Mouse (Mus musculus): ENCODE results near the gene Tnrc6b.

Tnrc6b gene

DNA sequence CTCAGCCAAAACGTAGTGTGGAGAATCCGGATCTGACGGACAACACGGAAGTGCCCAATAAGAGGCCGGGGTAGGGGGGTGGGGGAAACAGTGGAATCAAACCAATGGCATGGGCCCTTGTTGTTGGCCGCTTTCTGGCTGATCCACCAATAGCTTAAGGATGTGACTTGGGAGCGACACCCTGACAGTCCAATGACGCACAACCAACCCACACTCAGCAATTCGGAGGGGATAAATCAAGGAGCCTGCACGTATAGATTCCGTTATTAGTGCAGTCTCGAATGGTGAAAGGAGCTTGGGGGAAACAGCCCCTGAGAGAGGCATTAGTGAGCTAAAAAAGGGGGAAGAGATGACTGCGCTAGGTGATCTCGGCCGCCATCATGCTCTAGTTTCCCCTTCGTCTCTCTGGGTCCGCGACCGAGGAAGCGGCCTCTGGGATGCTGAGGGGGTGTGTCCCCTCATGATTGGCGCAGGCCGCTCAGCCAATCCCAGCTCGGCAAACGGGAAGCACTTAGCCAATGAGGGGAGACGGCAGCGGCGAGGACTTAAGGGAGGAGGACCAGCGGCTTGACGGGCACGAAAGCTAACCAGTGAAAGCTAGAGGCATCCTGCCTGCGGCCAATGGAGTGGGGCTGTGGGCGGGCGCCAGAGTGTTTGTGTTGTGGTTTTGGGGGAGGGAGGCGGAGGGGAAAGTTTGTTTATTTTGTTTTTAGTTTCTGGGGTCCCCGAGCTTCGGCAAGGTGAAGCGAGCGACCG is at the start of gene Tnrc6b:
Gene Tnrc6b (plus strand): TSS at position 706 of the 756 bp plus-strand sequence.
- DNase-seq, result peak; percentile 99

DNA sequence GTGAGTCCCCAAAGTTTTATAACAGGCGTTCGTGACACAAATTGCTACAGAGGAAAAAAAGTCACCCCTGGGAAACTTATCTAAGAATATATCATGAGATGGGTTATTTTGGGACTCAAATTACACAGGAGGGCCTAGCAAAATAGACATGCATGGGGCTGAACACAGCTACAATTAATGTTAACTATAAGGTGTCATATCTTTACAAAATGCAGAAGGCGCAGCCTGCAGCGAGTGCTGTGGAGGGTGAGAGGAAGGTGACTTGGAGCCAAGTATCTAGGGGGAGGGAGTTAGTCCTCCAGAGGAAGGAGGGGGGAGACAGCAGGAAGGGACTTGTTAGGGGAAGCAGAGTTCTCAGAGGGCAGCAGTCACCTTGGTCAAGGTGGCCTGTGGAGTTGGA is 46.7 kb upstream of the Tnrc6b start:
- no peak for DNase-seq

DNA sequence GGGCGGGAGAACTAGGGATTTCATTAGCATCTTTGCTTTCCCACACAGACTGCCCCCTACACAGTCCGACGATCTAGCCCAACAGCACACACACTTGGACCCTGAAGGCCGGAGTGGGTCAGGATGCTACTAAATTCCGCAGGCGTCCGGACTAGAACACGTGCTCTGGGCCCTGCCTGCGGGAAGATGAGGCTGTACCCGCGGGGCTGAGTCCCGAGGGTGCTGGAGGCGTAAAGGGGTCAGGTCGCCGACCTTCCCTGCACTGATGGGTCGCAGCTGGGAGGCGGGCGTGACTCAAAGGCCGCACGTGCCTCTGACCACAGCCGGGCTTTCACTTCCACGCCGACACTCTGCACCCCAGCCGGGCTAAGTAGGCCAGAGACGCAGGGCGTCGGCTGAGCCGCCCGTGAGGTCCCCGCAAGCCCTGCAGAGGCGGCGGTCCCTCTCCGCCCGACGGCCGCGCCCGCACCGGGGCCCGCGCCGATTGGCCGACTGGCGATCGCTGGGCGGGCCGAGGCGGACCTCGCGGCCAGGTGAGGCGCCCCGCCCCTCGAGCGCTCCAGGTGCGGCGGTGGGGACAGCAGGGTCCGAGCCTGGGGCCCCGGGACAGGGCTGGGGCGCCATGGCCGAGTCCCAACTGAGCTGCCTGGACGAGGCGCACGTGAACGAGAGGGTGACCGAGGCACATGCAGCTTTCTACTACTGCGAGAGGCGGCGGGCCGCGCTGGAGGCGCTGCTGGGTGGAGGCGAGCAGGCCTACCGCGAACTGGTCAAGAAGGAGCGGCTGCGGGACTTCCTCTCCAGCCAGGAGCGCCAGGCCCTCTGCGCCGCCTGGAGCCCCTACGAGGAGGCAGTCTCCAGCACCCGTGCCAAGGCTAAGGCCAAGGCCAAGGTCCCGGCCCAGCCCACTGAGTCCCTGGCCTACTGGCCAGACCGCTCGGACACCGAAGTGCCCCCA is 39.5 kb upstream of the Tnrc6b start, which contains the start of gene Fam83f:
Gene Fam83f (plus strand): TSS at position 553 of the 958 bp plus-strand sequence.
- peak; percentile 71 for DNase-seq

DNA sequence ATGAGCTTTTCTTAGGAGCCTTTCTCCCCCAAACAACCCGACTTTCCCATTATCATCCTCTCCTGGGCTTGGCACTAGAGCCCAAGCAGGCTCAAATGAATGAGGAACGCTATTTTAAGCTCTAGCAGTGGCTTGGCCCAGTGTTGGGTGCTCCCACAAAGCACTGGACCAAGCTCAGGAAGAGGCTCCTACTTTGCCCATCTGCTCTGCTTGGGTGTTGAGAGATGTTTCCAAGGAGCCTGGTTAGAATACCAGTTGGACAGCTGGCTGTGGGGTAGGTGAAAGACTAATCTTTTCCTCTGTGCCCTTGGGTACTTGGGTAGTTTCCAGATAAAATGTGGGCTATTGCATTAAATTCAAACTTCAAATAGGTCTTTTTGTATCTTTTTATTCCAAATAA is 38.3 kb upstream of the Tnrc6b start:
- DNase-seq, result no peak

DNA sequence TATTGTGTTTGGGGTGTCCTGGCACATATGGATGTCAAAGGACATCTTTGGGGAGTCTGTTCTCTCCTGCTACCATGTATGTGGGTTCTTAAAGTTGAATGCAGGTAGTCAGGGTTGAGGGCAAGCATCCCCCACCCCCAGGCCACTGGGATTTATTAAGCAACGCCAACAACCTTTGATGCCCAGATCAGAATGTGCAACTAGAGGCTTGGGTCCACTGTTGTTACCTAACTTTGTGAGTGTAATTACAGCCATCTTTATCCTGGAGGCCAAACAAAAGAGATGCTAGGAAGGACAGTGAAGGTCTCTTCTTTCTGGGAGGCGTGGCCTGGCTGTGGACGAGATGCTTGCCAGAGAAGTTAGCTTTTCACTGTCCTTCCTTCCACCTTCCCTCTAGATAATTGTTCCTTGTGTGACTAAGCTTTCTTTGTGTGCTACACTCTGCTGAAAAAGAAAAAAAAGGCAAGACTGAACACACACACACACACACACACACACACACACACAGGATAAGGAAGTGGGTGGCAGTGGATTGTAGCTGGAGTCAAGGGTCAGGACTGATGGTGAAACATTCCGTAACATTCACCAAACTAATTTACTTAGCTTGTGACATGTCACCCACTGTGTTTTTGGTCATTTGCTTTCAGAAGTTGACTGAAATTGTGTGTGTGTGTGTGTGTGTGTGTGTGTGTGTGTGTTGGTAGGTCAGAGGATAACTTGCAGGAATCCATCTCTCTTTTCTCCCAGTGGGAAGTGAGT is 37.6 kb upstream of the Tnrc6b start:
- no peak for DNase-seq

DNA sequence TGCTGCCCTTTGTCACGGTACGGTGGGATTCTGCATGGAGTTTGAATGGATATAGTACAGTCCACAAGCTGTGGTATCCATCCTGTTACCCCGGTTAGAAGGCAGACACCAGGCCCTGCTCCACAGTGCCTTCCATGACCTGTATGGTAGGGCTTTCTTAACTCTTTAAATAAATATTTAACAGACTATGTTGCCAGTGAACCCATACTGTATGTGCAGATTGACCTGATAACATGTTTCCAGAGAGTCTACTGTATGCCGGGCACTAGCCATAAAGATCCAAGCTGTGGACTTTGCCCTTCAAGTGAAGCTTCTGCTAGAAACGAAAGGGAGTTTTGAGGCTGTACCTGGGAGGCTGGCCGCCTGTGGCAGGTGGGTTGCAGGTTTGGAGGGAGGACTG is 36.4 kb upstream of the Tnrc6b start:
- no peak for DNase-seq

DNA sequence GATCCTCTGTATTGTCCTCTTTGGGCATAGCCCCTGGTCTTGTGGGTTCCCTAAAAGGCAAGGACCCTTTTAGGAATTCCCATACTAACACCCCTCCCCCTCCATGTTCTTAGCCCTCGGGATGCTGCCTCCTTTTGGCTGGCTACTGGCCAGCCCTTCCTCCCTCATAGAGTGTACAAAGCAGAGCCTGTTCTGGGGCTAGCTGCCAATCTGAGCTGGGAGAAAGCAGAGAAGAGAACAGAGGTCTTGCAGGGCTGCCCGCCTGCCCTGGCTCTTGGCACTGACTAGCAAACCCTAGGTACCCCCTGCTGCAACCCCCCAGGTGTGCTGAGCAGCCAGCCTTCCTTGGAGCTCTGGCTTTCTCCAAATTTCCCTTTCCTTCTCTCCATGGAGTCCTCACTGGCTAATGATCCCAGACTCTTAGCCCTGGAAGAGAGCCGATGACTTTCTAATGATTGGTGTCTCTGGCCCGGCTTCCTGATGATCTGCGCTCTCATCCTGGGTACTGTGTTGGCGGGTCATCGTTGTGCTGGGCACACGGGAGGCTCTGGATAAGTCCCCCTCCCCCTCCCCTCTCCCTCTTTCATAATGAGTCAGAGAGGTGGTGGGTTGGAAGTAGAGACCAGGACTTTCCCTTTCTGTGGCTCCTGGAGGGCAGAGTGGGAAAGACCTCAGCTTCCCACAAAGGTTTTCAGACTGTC is 31.4 kb upstream of the Tnrc6b start:
- DNase-seq, result peak; percentile 75

DNA sequence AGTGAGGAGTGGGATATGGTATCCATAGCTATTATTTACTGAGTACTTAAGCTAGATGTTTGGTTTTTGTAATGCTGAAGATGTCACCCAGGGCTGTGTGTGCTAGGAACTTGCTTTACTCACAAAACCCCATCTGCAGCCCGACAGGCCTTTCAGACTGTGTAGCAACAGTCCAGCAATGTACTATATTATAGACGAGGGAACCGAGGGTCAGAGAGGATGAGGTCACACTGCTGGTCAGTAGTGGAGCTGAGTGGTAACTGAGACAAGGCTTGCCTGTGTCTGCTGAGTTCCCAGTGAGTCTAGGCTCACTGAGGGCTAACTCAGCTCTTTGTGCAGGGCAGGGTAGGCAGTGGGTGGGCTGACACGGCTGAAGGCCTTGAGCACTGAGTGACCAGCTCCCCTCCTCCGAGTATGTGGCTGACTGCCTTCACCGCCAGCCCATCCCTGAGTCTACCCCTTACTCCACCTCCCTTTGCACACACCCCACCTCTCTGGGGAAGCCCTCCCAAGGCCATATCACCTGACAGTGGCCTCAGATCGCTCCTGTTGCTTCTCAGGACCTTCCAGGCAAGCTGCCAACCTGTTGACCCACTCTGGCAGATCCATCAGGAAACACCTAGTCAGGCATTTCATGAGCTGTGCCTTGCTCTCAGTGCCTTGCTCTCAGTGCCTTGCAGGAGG is 30.6 kb upstream of the Tnrc6b start:
- DNase-seq, result peak; percentile 86

DNA sequence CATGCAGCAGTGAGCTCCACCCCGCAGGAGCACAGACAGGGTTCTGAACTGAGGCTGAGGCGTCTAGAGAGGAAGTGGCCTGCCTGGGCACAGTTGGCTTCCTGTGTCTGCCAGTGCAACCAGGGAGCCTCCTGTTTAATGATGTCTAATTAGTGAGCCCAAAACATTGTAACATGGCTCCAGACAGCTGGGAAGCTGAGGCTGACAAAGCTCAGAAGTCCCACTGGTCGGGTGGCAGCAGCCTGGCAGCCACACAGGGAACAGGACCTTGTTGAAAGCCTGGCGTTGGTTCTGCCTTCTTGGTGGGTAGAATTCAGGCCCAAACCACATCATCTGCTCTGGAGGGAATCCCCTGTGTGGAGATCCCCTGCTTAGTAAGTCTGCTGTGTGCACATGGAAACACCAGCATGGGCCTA is 29.6 kb upstream of the Tnrc6b start:
- no peak for DNase-seq

DNA sequence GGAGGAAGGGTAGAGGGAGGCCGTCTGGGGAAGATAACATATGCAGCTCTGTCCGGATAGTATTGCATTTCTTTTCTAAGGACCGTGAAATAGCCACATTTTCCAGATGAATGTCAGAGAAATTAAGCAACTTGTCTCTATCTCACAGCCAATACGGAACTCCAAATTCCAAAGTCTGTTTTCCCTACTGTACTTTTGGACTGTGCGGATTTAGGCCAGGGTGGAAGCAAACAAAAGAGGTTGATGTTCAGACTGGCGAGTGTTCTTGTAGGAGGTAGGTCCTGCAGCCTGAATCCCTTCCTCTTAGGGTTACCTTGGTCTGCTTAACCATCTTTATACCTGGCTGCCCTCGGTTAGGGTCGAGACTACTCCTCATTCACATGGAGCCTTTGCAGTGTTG is 28.8 kb upstream of the Tnrc6b start:
- no peak for DNase-seq

DNA sequence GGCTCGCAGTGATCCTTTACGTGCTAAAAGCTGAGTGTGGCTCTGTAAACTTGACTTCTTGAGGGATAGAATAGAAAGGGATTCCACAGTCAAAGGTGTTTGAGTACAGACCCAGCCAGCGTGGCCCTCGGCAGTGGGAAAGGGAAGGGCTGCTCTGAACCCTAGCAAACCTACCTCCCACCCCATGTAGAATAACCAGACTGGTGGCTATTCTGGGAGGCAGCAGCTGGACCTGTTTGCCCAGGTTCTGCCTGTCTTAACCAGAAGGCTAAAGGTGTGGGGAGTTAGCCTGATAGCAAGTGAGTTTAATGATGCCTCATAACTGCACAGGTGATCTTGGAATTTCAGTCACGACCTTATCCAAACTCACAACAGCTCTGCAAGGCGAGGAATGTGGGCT is 28.0 kb upstream of the Tnrc6b start:
- DNase-seq, result peak; percentile 61

DNA sequence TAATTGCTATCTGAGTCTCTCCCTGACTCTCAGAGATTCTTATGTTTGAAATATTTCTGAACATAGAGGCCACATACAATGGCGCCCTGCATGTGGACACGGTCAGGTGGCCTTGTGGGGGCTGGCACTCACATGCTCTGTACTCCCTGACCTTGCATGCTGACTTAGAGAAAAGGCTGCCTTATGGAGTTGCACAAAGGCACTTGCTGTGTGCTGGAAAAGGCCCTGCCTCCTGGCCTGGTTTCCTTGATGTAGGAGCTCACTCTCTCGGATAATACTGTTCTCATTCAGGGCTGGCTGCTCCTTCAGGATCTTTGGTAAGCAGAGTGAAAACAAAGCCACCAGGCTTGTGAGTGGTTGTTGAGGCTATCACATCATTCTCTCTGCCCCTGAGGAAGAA is 27.1 kb upstream of the Tnrc6b start:
- DNase-seq, result no peak

DNA sequence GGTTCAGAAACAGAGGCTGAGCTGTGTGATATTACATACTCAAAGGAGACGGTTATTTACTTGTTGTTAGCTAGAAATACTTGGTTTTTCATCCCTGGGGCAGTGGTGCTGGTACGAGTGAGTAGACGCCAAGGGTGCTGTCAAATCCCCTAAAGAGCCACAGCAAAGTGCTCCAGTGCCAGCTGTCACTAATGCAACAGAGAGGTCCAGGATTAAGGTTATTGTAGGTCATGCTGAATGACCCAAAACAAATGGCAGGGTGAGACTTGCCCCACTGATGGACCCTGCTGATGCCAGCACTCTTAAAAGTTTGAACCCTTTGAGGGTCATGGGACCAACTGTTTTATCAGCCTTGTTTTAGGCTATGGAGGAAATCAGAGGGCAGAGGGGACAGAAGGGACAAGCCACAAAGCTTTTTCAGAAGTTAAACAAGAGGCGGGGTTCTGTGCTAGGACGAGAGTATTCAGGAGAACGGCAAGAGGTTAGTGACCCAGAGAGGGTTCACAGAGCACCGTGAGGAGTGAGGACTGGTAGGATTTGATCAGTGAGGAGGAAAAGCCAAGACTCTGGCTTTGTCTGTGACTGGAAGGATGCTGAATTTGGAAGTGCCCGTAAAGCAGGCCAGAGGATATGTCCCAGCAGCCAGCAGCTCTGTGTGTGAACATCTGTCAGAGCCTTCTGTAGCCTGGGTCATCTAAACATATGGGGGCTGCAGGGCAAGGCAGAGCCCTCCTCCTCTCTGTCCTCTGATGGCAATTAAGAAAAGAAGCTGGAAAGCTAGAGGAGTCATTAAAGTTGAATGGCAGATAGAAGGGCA is 26.1 kb upstream of the Tnrc6b start:
- no peak for DNase-seq

DNA sequence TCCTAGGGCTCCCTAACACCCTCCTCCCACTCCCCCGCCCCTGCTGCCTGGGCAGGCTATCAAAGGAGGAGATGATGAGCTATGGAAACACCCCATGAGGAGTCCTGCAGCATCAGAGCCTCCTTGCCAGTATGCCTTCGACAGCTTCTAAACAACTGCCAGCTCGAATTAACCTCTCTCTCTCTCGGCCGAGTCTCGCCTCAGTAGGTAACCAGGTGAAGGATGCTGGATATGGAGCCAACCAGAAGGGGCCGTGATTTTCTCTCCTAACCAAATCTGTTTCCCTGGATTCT is 25.6 kb upstream of the Tnrc6b start:
- DNase-seq, result no peak

DNA sequence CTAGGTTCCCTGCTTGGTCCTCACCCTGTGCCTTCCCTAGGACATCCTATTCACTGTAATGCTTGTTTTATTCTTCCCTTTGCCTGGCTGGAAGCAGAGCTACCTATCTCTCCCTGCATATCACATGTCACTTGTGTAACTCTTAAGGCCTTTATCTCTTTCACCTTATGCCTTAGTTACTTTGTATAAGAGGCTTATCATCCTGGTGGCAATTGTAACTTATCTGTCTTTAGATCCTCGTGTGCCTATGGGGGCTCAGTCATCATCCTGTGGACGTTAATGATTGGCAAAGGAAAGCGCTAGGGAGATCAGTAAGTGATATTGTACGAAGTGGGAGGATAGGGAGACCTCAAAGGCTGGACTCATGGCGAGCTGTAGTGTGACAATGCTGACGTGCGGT is 22.6 kb upstream of the Tnrc6b start:
- no peak for DNase-seq

DNA sequence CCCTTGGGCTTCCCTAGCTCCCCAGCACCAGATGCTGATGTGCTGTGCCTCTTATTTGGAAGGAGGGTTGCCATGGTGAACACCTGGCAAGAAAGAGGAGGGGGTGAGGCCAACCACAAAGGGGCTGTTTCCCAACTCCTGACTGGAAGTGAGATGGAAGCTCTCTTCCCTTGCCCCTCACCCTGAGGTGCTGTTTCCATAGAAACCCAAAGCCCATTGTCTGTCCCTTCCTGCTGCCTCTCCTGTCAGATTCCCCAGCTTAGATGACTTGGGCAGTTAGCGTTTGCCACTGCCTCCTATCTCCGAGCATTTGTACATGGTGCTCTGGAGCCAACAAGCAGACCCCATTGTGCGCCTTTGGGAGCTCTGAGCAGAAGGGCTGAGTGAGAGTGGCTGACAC is 17.6 kb upstream of the Tnrc6b start:
- DNase-seq, result no peak

DNA sequence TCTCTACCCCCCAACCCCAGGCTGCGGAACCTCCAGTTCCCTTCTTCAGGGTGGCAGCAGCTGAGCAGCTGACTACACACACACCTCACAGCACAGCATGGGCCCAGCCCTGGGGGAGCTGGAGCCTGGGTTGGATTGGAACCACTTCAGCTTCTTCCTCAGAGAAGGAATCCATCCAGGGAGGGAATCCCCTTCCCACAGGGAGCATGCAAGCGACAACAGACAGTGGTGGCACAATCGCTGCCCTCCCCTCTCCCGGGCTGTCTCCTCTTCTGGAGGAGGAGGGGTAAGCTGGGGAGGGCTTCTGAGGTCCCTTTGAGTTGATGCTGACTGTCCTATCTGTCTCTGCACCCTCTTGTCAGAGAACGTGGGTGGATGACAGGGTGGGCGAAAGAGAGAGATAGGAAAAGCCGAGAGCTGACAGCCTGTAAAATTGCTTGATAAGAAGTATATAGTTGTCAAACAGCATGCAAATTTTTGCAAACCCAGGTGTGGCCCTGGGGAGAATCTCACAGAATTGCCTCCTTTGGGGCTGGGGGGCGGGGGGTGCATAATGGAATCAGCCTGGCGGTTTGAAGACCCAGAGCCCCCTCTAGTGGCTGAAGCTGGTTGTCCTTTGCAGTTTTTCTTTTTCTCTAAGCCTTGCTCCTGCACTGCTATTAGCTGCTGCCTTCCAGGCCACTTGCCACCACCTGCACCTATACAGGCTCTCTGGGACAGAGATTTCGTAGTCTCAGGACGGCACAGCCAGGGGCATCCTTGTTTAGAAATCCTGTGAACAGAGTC is 16.8 kb upstream of the Tnrc6b start:
- peak; percentile 78 for DNase-seq

DNA sequence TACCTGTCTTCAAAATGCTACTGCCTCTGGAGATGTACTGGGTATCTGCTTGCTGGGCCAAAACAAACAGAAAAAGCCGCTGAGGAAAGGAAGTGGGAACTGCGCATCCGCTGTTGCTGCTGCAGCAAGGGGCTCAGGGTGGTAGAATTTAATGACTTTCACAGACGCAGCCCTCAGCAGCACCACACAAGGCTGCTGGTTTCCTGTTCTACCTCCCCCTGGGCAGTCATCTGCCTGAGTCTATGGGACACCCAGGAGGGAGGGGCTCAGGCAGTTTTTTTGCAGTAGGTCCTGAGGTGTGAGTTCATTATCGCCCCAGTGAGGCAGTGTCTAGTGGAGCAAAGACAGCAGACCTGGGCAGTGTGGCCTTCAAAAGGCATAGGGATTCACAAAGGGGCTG is 13.5 kb upstream of the Tnrc6b start:
- DNase-seq, result no peak

DNA sequence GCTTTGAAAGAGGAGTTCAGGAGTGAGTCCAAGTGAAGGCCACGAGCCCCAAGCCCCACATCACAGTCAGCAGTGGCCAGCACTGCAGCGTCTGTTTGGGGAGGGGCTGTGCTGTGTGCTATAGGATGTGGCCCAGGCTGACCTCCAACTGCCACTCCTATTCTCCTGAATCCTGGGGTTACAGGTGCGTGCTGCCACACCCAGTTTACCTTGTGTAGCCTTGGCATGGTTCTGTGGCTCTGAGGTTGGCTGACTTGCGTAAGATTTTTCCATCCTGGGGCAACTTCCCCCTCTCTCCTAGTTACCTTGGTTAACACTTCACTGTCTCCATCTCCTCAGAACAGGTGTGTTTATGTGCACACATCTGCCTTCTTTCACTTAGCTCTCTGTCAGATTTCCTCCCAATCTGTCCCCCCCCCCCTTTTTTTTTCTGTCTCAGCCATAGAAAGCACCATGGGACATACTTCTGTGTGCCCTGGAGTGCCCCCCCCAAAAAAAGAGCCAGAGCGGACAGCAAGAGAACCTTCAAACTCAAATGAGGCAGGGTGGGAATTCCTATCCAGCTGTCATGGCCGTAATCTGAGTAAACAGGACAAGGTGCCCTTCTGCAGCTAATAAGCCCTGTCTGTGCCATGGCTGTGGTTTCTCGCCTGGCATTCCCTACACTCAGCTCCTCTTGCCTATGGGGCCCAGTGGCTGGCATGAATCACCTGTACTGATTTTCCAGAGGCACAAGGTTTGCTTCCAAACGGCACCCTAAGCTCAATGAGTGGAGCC is 9.4 kb upstream of the Tnrc6b start:
- no peak for DNase-seq

DNA sequence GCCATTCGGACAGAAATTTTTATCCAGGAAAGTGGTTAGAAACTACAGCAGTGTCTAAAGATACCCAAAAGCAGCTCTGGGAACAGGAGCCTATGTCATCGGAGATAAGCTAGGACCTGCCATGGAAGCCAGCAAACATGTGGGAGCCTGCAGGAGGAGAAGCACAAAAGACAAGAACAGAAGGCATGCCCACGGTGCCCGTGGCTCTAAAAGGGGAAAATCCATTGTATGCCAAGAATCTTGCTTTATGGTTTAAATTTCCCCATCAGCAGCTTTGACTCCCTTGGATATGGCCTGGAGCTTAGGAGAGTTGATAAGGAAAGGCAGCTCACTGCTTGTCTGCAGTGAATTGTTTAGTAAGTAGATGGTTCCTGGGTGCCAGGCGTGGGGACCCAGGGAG is 8.2 kb upstream of the Tnrc6b start:
- DNase-seq, result no peak

All from kidney, postnatal 10 days (tissue).